Mouse (Mus musculus) limb, embryonic 14.5 days (tissue): Measurements from ENCODE around the gene Pdzph1. TPM values are rescaled to one million over a fixed set of nuclear protein-coding genes. Genes with fewer than 3 reads are reported as not detected.

Source experiments
- ATAC-seq: fragments of 200-750 bp; cut with Nextera tagmentation; 2 replicates; pipeline ENCODE4 v1.8.0; 2017; ENCODE audit warnings: low read depth, moderate number of reproducible peaks, moderate TSS enrichment; ENCODE audit not compliant: low FRiP score
- DNase-seq: peaks from one replicate; pipeline ENCODE4 v3.0.0-alpha.2; 2015; ENCODE audit warnings: low spot score
- H3K27ac ChIP-seq: fragments of 300-500 bp; sonication (generic); replicated peaks from 2 replicates; pipeline ENCODE4 v1.5.1; 2014; ENCODE audit warnings: low read depth, mild to moderate bottlenecking, low read length, moderate library complexity, mixed read lengths
- H3K27me3 ChIP-seq: fragments of 300-500 bp; sonication (generic); 2 replicates; pipeline ENCODE4 v1.6.1; 2014; ENCODE audit warnings: low read length, mixed read lengths; ENCODE audit not compliant: control insufficient read depth, insufficient read depth
- H3K36me3 ChIP-seq: fragments of 300-500 bp; sonication (generic); 2 replicates; pipeline ENCODE4 v1.6.1; 2014; ENCODE audit warnings: mild to moderate bottlenecking, low read length, moderate library complexity, mixed read lengths; ENCODE audit not compliant: control insufficient read depth, insufficient read depth
- H3K4me1 ChIP-seq: fragments of 300-500 bp; sonication (generic); 2 replicates; pipeline ENCODE4 v1.6.1; 2014; ENCODE audit warnings: antibody characterized with exemption, low read length, mixed read lengths; ENCODE audit not compliant: control insufficient read depth, insufficient read depth
- H3K4me2 ChIP-seq: fragments of 300-500 bp; sonication (generic); replicated peaks from 2 replicates; pipeline ENCODE4 v1.6.1; 2014; ENCODE audit warnings: low read depth, mild to moderate bottlenecking, low read length, moderate library complexity; ENCODE audit not compliant: severe bottlenecking
- H3K4me3 ChIP-seq: fragments of 300-500 bp; sonication (generic); replicated peaks from 2 replicates; pipeline ENCODE4 v1.5.1; 2014; ENCODE audit warnings: low read length
- H3K9ac ChIP-seq: fragments of 300-500 bp; sonication (generic); 2 replicates; pipeline ENCODE4 v1.6.1; 2014; ENCODE audit warnings: mild to moderate bottlenecking, low read depth, low read length, moderate library complexity; ENCODE audit not compliant: severe bottlenecking
- H3K9me3 ChIP-seq: fragments of 300-500 bp; sonication (generic); 2 replicates; pipeline ENCODE4 v1.6.1; 2016; ENCODE audit warnings: low read length; ENCODE audit not compliant: control insufficient read depth
- POLR2A ChIP-seq: fragments of 200-500 bp; IDR thresholded peaks from 2 replicates; pipeline ENCODE4 v1.8.0; 2012; ENCODE audit warnings: inconsistent platforms, mild to moderate bottlenecking, moderate library complexity, borderline replicate concordance; ENCODE audit not compliant: insufficient read depth, insufficient read length; ENCODE audit errors: extremely low read depth
- polyA plus RNA-seq, 2 experiments: library from polyadenylated mRNA; depleted of rRNA in 1 of 2; stranded (reverse) in 1 of 2; unstranded in 1 of 2; fragments of >200 nt; fragmentation: Nextera tagmentation in 1 of 2; extraction: Ambion mirVana in 1 of 2; gene quantifications; 2 replicates each; pipeline versions ENCODE4 v1.2.1 to v1.2.3; 2012 to 2014

The Pdzph1 gene
- polyA plus RNA-seq, 2 experiments = 0.29 TPM; not detected in 1

- Histone ChIP-seq H3K4me3 (no peak overlapping the region), H3K9ac (no peak overlapping the region), H3K27ac (no peak overlapping the region), H3K9me3 (no peaks in the 10 kb centered on the region), H3K4me2 (no peak overlapping the region), H3K36me3 (no peaks in the 10 kb centered on the region), H3K27me3 (no peaks in the 10 kb centered on the region), H3K4me1 (no peaks in the 10 kb centered on the region)
- TF ChIP-seq POLR2A = no peak
- ATAC-seq (no peak), DNase-seq (peak; percentile 35)
Observed at GRCm38 (mm10) chr17:58870795-58871194, 120.4 kb downstream of the Pdzph1 start.

Other genes with a start within 250 kb of the Pdzph1 start
- gene Nudt12, start 22.0 kb upstream of the Pdzph1 start, polyA plus RNA-seq (2012; rRNA removed) = 4.8 and 4.9 TPM in 2 replicates
- gene Nudt12, start 22.0 kb upstream of the Pdzph1 start, polyA plus RNA-seq (2014; fragmentation: Nextera tagmentation; extraction: Ambion mirVana) = 4.9 and 6.1 TPM in 2 replicates